Mouse (Mus musculus) cerebellum, adult 2 months (tissue): ENCODE measurements around the gene Gm27179.
"Not testable (repeated sequence)": the region's sequence is repeated elsewhere in the genome, so short reads cannot be mapped to it uniquely, and the experiment has no call there.

Experiments used
- CTCF ChIP-seq: fragments of 200-500 bp; IDR thresholded peaks from 2 replicates; pipeline ENCODE4 v1.5.1; 2011; ENCODE audit warnings: low read depth, mild to moderate bottlenecking, control low read depth, low read length, moderate library complexity, borderline replicate concordance; ENCODE audit not compliant: insufficient read depth
- POLR2A ChIP-seq: fragments of 200-500 bp; IDR thresholded peaks from 2 replicates; pipeline ENCODE4 v1.6.1; 2011; ENCODE audit warnings: low read length, control low read depth, borderline replicate concordance; ENCODE audit not compliant: insufficient read depth

DNA sequence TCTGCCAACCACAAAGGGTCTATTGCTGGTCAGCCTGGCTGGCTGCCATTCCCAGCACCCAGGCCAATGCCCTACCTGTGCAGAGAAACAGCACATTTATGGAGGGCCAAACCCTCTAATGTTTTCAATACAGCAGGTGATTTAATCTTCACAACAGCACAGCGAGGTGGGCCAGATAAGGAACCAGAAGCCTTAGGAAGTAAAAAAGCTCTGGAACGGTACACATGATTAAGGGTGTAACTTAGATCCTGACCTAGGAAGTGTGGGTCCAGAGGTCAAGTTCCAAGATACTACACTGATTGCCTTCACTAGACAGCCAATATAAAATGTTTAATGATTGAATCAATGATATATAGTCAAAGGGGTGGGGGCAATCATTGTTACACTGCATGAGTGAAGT is 8.5 kb upstream of the Gm27179 start:
- not testable (repeated sequence) for TF ChIP-seq CTCF, POLR2A
